Comparison of ENCODE assay signal across 4 mouse cellular contexts in the genomic region with DNA sequence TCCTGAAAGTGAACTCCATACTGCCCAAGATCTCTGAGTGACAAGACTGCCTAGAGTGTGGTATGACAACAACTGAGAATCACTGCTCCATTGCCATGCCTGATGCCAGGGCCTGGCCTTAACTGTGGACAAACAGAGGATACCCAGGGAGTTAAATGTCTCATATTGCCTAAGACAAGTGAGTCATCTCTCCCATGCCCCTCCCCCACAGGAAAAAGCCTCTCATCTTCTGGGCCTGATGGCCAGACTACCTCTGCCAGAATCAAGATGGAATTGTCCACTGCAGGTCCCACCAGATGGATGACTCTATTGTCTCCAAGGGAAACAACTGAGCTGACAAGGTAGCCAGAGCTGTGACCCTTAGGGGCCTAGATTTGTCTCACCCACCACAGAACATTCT. TPM values are rescaled to one million over a fixed set of nuclear protein-coding genes. Genes with fewer than 3 reads are reported as not detected.
"Had no signal": no experiment of that assay in that cellular context is flagged by ENCODE, and none has a peak within 500 bp of the region (broad histone marks: within the 10 kb centered on the region; RNA-seq: fewer than 3 reads in every experiment).

No protein-coding gene starts in this region.

RNA-seq across cellular contexts. Expression of a gene that starts 6.0 kb away (rescaled TPM):
- total RNA-seq: megakaryocyte progenitor cell, adult 5-6 weeks; midbrain, postnatal 0 days; monocyte, adult 5-6 weeks; neutrophil, adult 5-6 weeks had no signal
